Mouse (Mus musculus): ENCODE measurements around the gene Dlx3. TPM values are rescaled to one million over a fixed set of nuclear protein-coding genes. Genes with fewer than 3 reads are reported as not detected.
A peak's percentile ranks its signal among the peaks of the same experiment; 100 is the strongest.

Gene Dlx3
- not detected in 2 replicates for polyA plus RNA-seq (2015; fragmentation: Nextera tagmentation; extraction: Ambion mirVana)

DNA sequence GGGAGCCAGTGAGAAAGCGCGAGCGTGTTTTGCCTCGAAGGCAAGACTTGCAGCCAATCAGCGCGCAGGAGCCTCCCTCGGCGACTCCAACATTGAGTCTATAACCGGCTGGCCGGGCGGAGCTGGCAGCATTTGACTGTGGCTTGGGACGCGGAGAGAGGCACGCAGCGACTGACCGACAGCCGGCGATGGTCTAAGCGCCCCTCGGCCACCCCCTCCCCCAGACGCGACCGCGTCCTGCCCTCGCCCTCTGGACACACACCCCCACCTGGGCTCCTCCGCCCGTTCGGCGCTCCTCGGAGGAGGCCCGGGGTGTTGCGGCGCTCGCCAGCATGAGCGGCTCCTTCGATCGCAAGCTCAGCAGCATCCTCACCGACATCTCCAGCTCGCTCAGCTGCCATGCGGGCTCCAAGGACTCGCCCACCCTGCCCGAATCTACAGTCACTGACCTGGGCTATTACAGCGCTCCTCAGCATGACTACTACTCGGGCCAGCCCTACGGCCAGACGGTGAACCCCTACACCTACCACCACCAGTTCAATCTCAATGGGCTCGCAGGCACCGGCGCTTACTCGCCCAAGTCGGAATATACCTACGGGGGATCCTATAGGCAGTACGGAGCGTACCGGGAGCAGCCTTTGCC is at the start of gene Dlx3:
Gene Dlx3 (plus strand): TSS at position 130 of the 643 bp plus-strand sequence.
- Histone ChIP-seq H3K27ac (replicated peaks) (no peak within 1 kb of the TSS), H3K4me2 (replicated peaks) (peak within 1 kb of the TSS; percentile 78), H3K27me3 (peaks cover 75% of the 10 kb centered on the region), H3K9ac (replicated peaks) (peak within 1 kb of the TSS; percentile 35; the same call in 1 of the 2 replicates), H3K4me1 (peaks cover 25% of the 10 kb centered on the region), H3K9me3 (no peaks in the 10 kb centered on the region), H3K4me3 (peak within 1 kb of the TSS; percentile 43), H3K36me3 (no peaks in the 10 kb centered on the region)
- 0 out of 2 replicates have a peak, but pooled peaks have one; percentile 21 for ATAC-seq (replicated peaks)
- under 1% methylated on average over 54 of the region's 55 CpGs for WGBS

DNA sequence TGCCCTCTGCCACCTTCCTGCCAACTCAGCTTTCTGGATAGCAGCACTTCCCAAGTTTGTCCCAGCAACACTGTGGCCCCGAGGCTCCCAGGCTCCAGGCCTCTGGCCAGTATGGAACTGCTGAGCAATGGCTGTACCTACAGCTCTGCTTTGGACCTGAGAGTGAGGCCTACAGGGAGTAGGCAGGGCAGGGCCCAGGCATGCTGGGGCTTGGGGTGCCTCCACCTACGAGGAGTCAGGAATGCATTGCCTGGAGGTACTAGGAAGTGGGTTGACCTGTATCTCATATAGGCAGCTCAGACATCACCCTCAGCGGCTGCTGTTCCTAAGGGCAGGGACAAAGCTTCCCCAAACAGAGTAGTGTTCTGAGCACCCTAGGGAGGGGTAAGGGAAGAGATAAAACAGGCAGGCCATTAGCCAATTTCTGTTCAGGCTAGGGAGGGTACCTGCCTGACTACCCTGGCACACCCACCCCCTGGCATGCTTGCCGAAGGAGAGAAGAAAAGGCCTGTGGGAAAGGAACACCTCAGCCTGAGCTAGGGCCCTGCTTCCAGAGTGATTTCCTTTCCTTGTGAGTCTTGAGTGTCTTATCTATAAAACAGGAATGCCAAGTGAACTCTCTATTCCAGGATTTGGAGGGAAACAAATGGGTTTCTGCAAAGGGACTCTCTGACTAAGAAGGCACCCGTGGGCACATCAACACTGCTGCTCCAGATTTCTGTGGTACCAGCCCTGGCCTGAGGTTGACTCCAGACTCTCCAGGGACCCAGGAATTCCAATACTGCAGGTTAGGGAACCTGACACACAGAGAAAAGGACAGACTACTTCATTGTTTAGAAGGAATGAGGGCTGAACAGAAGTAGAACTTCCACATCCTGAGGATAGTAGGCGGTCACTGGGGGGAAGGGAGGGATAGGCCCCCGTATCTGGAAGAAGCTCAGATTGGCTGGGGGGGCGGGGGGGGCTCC is 49.5 kb upstream of the Dlx3 start:
- H3K27me3 ChIP-seq, result peaks cover 7% of the 10 kb centered on the region
- no peak for ATAC-seq (replicated peaks)
- H3K9ac ChIP-seq (replicated peaks), result no peak overlapping the region
- H3K36me3 ChIP-seq, result no peaks in the 10 kb centered on the region
- no peak overlapping the region for H3K4me3 ChIP-seq
- WGBS, result 72% methylated on average over 8 of the region's 8 CpGs
- peaks cover 6% of the 10 kb centered on the region for H3K4me1 ChIP-seq
- H3K27ac ChIP-seq (replicated peaks), result no peak overlapping the region
- H3K9me3 ChIP-seq, result no peaks in the 10 kb centered on the region
- H3K4me2 ChIP-seq (replicated peaks), result no peak overlapping the region

DNA sequence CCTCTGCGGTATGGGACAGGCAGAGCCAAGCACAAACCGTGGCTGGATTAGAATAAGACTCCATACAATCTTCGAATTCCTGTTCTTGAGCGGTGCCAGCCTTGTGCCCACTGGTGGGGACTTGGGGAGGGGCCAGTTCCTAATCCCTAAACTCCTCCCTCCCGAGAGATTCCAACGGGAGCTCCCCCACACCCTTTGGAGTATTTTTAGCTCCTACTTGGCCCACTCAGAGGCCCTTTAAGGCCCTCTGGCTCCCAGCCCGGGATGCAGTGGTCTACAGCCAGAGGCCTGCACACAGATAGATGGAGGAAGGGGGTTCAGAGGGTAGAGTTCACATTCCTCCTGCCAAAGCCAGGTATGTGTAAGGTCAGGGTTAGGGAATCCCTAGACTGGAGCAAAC is 48.7 kb upstream of the Dlx3 start:
- Histone ChIP-seq H3K27ac (replicated peaks) (no peak overlapping the region), H3K4me3 (no peak overlapping the region), H3K4me1 (peaks cover 14% of the 10 kb centered on the region), H3K9me3 (no peaks in the 10 kb centered on the region), H3K36me3 (no peaks in the 10 kb centered on the region), H3K9ac (replicated peaks) (no peak overlapping the region), H3K27me3 (peaks cover 10% of the 10 kb centered on the region), H3K4me2 (replicated peaks) (no peak overlapping the region)
- WGBS, result 35% methylated on average over 7 of the region's 7 CpGs
- no peak for ATAC-seq (replicated peaks)

DNA sequence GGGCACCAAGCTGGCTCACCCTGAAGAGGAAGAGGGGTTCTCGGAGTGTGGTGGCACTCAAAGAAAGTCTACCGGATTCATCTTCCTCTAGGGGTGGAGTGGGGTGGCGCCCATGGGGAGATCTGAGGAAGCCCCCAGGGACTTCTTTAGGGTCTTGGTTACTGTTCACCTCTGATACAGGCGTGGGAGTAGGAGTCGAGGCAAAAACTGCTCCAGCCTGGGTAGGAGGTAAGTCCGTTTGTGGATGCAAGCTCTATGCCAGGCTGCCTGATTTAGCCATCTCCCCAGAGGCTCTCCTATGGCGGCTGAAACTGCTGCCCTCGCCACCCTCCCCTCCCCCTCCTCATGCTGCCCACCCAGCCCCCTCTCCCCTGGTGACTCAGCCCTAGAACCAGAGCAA is 47.8 kb upstream of the Dlx3 start:
- H3K4me3 ChIP-seq, result no peak overlapping the region
- peaks cover 23% of the 10 kb centered on the region for H3K4me1 ChIP-seq
- WGBS, result 61% methylated on average over 8 of the region's 8 CpGs
- H3K27ac ChIP-seq (replicated peaks), result no peak overlapping the region
- no peak overlapping the region for H3K4me2 ChIP-seq (replicated peaks)
- ATAC-seq (replicated peaks), result no peak
- H3K27me3 ChIP-seq, result peaks cover 16% of the 10 kb centered on the region
- H3K9ac ChIP-seq (replicated peaks), result no peak overlapping the region
- H3K9me3 ChIP-seq, result no peaks in the 10 kb centered on the region
- no peaks in the 10 kb centered on the region for H3K36me3 ChIP-seq

DNA sequence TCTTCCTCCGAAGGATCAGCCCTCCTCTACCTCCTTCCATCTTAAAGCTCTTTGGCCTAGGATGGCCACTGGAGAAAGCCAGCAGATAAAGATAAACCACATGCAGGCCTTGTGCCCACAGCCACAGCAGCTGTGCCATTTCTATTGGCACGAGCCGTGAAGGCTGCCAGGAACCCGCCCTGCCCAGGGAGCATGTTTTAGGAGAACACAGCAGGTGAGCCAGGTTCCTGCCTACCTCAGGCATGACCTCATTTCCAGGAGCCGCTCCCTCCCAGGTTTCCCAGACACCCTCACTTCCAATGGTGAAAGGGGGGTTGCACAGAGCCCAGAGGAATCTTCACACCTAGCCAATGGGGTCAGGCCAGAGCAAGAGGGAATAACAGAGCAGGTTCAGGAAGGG is 47.1 kb upstream of the Dlx3 start:
- Histone ChIP-seq H3K9me3 (no peaks in the 10 kb centered on the region), H3K4me2 (replicated peaks) (no peak overlapping the region), H3K4me1 (peaks cover 24% of the 10 kb centered on the region), H3K4me3 (no peak overlapping the region), H3K36me3 (no peaks in the 10 kb centered on the region), H3K27ac (replicated peaks) (no peak overlapping the region), H3K27me3 (peaks cover 23% of the 10 kb centered on the region), H3K9ac (replicated peaks) (no peak overlapping the region)
- WGBS, result 67% methylated on average over 5 of the region's 5 CpGs
- ATAC-seq (replicated peaks), result no peak

DNA sequence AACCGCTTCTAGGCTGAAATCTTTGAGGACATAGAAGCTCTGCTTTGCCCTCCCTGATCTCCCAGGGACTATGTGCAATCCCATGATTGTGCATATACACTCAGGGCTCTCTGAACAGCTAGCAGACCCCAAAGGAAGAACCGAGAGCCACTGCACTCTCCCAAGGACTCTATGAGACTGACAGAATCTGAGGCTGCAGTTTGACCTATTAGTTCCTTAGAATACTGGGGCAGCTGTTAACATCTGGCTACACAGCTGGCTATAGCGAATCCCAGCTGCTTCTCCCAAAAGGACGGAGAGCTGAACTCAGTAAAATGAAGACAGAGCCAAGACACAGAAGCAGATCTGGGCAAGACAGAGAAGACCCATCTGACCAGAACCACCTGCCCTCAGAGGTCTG is 46.1 kb upstream of the Dlx3 start:
- Histone ChIP-seq H3K27me3 (peaks cover 33% of the 10 kb centered on the region), H3K9me3 (no peaks in the 10 kb centered on the region), H3K4me3 (no peak overlapping the region), H3K27ac (replicated peaks) (no peak overlapping the region), H3K4me1 (peaks cover 24% of the 10 kb centered on the region), H3K4me2 (replicated peaks) (no peak overlapping the region), H3K9ac (replicated peaks) (no peak overlapping the region), H3K36me3 (no peaks in the 10 kb centered on the region)
- ATAC-seq (replicated peaks), result no peak
- 82% methylated on average over 4 of the region's 4 CpGs for WGBS

DNA sequence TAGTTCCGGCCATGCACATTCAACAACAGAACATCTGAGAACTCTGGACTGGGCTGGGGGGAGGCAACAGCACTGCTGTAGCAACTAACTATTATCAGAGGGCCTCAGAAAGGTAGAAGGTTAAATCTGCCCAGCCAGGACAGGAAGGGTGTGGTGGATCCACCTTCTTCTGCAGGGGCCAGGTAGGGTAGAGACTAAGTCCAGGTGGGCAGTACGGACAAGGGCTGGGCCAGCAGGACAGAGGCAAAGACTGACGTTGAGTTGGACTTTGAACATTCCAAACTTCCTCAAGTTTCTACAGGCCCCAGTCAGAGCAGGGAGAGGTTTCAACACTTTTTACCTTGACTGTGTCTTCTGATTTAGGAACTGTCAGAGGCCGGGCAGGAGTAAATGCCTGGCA is 45.2 kb upstream of the Dlx3 start:
- no peak overlapping the region for H3K4me2 ChIP-seq (replicated peaks)
- H3K4me3 ChIP-seq, result no peak overlapping the region
- no peak overlapping the region for H3K27ac ChIP-seq (replicated peaks)
- no peak overlapping the region for H3K9ac ChIP-seq (replicated peaks)
- H3K27me3 ChIP-seq, result peaks cover 37% of the 10 kb centered on the region
- peaks cover 24% of the 10 kb centered on the region for H3K4me1 ChIP-seq
- H3K36me3 ChIP-seq, result no peaks in the 10 kb centered on the region
- no peaks in the 10 kb centered on the region for H3K9me3 ChIP-seq
- no peak for ATAC-seq (replicated peaks)
- WGBS, result 86% methylated on average over 4 of the region's 4 CpGs

DNA sequence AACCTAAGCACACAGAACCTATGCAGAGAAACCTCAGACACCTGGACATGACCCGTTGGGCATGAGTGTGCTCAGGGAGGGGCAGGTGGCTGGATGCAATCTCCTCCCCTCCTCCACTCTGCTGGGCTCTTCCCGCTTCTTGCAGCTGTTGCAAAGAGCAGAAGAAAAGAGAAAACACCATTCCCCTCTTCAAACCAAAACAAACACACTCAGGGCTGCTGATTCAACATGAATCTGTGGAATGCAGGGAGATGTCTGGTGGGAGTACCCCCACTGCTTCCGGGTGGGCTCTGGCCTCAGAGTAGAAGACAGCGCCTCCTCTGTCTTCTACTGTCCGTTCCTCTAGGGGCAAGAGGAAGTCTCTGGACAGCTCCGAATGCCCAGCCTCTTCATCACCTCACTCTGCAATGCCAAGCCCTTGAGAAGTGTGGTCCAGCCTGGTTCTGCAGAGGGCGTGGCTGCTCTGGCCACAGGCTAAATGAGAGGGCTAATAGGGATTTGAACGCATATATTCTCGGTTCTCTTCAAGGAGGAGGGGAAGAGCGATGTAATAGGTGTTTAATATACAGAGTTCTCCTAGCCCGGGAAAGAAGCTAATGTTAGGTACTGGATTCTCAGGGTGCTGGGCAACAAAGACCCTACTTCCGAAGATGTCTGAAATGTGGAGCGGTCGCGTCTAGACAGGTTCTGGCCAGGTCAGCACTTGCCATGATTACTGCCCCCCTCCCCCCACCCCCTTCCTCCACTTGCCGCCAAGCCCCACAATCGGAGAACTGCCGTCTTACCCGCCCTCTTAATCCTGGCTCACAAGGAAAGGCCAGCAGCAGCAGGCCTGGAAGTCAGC is 44.5 kb upstream of the Dlx3 start:
- WGBS, result 7% methylated on average over 19 of the region's 19 CpGs
- H3K27me3 ChIP-seq, result peaks cover 37% of the 10 kb centered on the region

DNA sequence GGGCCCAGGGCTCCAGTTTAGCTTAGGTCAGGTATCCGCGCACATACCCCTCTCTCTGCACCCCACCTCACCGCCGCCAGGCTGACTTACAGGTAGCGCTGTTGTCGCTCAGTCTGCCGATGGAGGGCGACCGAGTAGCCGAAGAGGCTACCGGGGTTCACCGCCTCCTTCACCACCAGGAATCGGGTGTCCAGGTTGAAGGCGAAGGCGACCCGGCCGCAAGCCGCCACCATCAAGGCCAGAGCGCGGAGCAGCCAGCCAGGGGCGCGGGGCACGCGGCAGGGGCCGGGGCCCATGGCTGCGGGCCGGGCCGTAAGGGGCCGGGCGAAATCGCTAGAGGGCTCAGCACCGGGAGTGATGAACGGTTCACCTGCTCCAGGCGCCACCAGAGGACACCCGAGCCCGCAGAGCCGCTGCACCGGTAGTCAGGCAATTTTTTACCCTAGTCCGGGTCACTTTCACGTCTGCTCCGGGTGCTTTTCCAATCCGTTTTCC is 43.8 kb upstream of the Dlx3 start:
- Histone ChIP-seq H3K9ac (replicated peaks) (peak overlapping the region; percentile 71), H3K27me3 (peaks cover 37% of the 10 kb centered on the region), H3K4me2 (replicated peaks) (peak overlapping the region; percentile 100), H3K4me1 (peaks cover 24% of the 10 kb centered on the region), H3K4me3 (peak overlapping the region; percentile 80), H3K27ac (replicated peaks) (peak overlapping the region; percentile 67), H3K36me3 (no peaks in the 10 kb centered on the region), H3K9me3 (no peaks in the 10 kb centered on the region)
- peak; percentile 64 for ATAC-seq (replicated peaks)
- under 1% methylated on average over 42 of the region's 42 CpGs for WGBS

More for the DNA sequence above, 44.5 kb upstream of the Dlx3 start:
- Histone ChIP-seq H3K36me3 (no peaks in the 10 kb centered on the region), H3K27ac (replicated peaks) (peak overlapping the region; percentile 67; the same call in 1 of the 2 replicates), H3K9me3 (no peaks in the 10 kb centered on the region), H3K4me2 (replicated peaks) (peak overlapping the region; percentile 100), H3K4me3 (peak overlapping the region; percentile 80), H3K9ac (replicated peaks) (peak overlapping the region; percentile 71), H3K4me1 (peaks cover 24% of the 10 kb centered on the region)
- 0 out of 2 replicates have a peak, but pooled peaks have one; percentile 4 for ATAC-seq (replicated peaks)

DNA sequence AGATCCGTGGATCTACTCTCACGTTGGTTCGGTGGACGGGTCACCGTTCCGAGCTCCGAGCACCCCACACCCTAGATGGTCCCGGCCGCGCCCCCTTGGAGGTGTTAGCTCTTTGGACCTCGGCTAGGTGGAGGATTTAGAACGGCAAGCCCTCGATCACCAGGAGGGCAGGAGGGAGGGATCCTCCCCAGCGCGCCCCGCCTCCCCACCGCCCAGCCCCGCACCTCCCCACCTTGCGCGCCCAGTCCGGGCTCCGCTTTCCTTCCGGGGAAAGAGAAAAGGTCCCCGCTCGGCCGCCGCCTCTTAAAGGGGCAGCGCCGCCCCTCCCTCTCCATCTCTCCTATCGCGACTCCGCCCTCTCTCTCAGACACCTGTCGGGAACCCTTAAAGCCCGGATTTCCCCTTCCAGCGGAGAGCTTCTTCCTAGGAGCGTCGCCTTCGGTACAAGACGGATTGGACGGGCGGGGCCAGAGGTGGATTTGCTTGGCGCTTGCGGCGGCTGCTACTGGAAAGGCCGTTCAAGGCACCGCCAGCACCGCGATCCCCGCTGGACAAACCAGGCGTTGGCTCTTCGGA is 43.3 kb upstream of the Dlx3 start, which contains the start of gene Itga3:
Gene Itga3 (minus strand): TSS at position 266 of the 576 bp plus-strand sequence.
- Histone ChIP-seq H3K4me3 (peak within 1 kb of the TSS; percentile 80), H3K27me3 (peaks cover 37% of the 10 kb centered on the region), H3K9ac (replicated peaks) (peak within 1 kb of the TSS; percentile 71), H3K36me3 (no peaks in the 10 kb centered on the region), H3K4me1 (peaks cover 24% of the 10 kb centered on the region), H3K27ac (replicated peaks) (peak within 1 kb of the TSS; percentile 67), H3K4me2 (replicated peaks) (peak within 1 kb of the TSS; percentile 100), H3K9me3 (no peaks in the 10 kb centered on the region)
- WGBS, result under 1% methylated on average over 43 of the region's 51 CpGs
- ATAC-seq (replicated peaks), result peak; percentile 75

DNA sequence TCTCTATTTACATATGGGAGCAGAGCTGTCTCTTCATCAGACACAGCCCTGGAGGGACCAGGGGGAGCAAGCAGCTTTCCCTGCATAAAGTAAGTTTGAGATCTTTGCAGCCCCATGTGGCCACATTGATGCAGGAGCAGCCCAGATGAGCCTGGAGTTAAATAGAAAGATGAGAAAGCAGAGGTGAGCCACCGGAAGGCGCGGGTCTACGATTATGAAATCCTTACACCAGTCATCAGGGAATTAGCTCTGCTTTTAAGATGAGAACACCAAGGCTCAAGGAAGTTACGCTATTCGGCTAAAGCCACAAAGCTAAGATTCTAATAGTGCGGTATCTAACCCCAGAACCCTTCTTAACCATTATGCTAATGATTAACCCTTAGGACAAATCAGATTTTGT is 42.0 kb upstream of the Dlx3 start:
- Histone ChIP-seq H3K4me3 (no peak overlapping the region), H3K9me3 (no peaks in the 10 kb centered on the region), H3K27ac (replicated peaks) (no peak overlapping the region), H3K36me3 (no peaks in the 10 kb centered on the region), H3K4me2 (replicated peaks) (no peak overlapping the region), H3K9ac (replicated peaks) (no peak overlapping the region), H3K4me1 (peaks cover 24% of the 10 kb centered on the region), H3K27me3 (peaks cover 37% of the 10 kb centered on the region)
- ATAC-seq (replicated peaks), result no peak
- 74% methylated on average over 7 of the region's 7 CpGs for WGBS

Data from forebrain, embryonic 15.5 days (tissue).